Mouse (Mus musculus) limb, embryonic 14.5 days (tissue): ENCODE measurements around the gene Mtap. TPM values are rescaled to one million over a fixed set of nuclear protein-coding genes. Genes with fewer than 3 reads are reported as not detected.

Experiments used
- ATAC-seq: fragments of 200-750 bp; cut with Nextera tagmentation; 2 replicates; pipeline ENCODE4 v1.8.0; 2017; ENCODE audit warnings: low read depth, moderate number of reproducible peaks, moderate TSS enrichment; ENCODE audit not compliant: low FRiP score
- DNase-seq: peaks from one replicate; pipeline ENCODE4 v3.0.0-alpha.2; 2015; ENCODE audit warnings: low spot score
- H3K27ac ChIP-seq: fragments of 300-500 bp; sonication (generic); replicated peaks from 2 replicates; pipeline ENCODE4 v1.5.1; 2014; ENCODE audit warnings: low read depth, mild to moderate bottlenecking, low read length, moderate library complexity, mixed read lengths
- H3K27me3 ChIP-seq: fragments of 300-500 bp; sonication (generic); 2 replicates; pipeline ENCODE4 v1.6.1; 2014; ENCODE audit warnings: low read length, mixed read lengths; ENCODE audit not compliant: control insufficient read depth, insufficient read depth
- H3K36me3 ChIP-seq: fragments of 300-500 bp; sonication (generic); 2 replicates; pipeline ENCODE4 v1.6.1; 2014; ENCODE audit warnings: mild to moderate bottlenecking, low read length, moderate library complexity, mixed read lengths; ENCODE audit not compliant: control insufficient read depth, insufficient read depth
- H3K4me1 ChIP-seq: fragments of 300-500 bp; sonication (generic); 2 replicates; pipeline ENCODE4 v1.6.1; 2014; ENCODE audit warnings: antibody characterized with exemption, low read length, mixed read lengths; ENCODE audit not compliant: control insufficient read depth, insufficient read depth
- H3K4me2 ChIP-seq: fragments of 300-500 bp; sonication (generic); replicated peaks from 2 replicates; pipeline ENCODE4 v1.6.1; 2014; ENCODE audit warnings: low read depth, mild to moderate bottlenecking, low read length, moderate library complexity; ENCODE audit not compliant: severe bottlenecking
- H3K4me3 ChIP-seq: fragments of 300-500 bp; sonication (generic); replicated peaks from 2 replicates; pipeline ENCODE4 v1.5.1; 2014; ENCODE audit warnings: low read length
- H3K9ac ChIP-seq: fragments of 300-500 bp; sonication (generic); 2 replicates; pipeline ENCODE4 v1.6.1; 2014; ENCODE audit warnings: mild to moderate bottlenecking, low read depth, low read length, moderate library complexity; ENCODE audit not compliant: severe bottlenecking
- H3K9me3 ChIP-seq: fragments of 300-500 bp; sonication (generic); 2 replicates; pipeline ENCODE4 v1.6.1; 2016; ENCODE audit warnings: low read length; ENCODE audit not compliant: control insufficient read depth
- POLR2A ChIP-seq: fragments of 200-500 bp; IDR thresholded peaks from 2 replicates; pipeline ENCODE4 v1.8.0; 2012; ENCODE audit warnings: inconsistent platforms, mild to moderate bottlenecking, moderate library complexity, borderline replicate concordance; ENCODE audit not compliant: insufficient read depth, insufficient read length; ENCODE audit errors: extremely low read depth
- WGBS: fragments of 180-500 bp; shearing (Covaris S2); extraction: QIAGEN DNeasy Blood & Tissue Kit; methylation state at CpG from one replicate; pipeline ENCODE4 v1.1.7; 2014; 5-methylcytosine and 5-hydroxymethylcytosine counted together
- polyA plus RNA-seq, 2 experiments: library from polyadenylated mRNA; depleted of rRNA in 1 of 2; stranded (reverse) in 1 of 2; unstranded in 1 of 2; fragments of >200 nt; fragmentation: Nextera tagmentation in 1 of 2; extraction: Ambion mirVana in 1 of 2; gene quantifications; 2 replicates each; pipeline versions ENCODE4 v1.2.1 to v1.2.3; 2012 to 2014

Mtap gene
- polyA plus RNA-seq, 2 experiments, result 36.4 to 74.1 TPM

GRCm38 (mm10) chr4:89209310-89209709, 72.4 kb downstream of the Mtap start:
- no peak for ATAC-seq
- DNase-seq, result no peak
- TF ChIP-seq POLR2A, result no peak
- Histone ChIP-seq H3K27me3 (no peaks in the 10 kb centered on the region), H3K27ac (no peak overlapping the region), H3K4me2 (no peak overlapping the region), H3K9me3 (no peaks in the 10 kb centered on the region), H3K4me3 (no peak overlapping the region), H3K36me3 (no peaks in the 10 kb centered on the region), H3K9ac (no peak overlapping the region), H3K4me1 (no peaks in the 10 kb centered on the region)

DNA sequence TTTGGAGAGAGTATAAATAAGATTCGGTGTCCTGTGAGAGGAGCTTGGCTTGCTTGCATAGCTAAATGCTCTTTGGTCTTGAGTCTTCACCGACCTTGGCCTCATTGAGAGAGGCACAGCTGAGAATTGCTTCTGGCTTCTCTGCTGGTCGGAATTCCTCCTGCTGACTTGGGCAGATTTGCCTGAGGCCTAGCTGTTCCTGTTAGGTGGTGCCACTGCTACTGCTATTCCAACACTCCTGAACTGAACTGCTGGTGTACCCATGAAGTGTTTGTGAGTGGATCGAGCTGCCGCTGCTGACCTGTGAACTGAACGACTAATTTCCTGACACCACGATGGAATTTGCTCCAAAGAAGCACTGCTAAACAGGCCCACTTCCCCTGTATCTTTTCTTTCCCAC, 73.4 kb downstream of the Mtap start:
- ATAC-seq, result no peak
- 62% methylated on average over 7 of the region's 7 CpGs for WGBS
- TF ChIP-seq POLR2A, result no peak

GRCm38 (mm10) chr4:89212178-89212577, 75.3 kb downstream of the Mtap start:
- no peak for ATAC-seq

More for the DNA sequence above, 73.4 kb downstream of the Mtap start:
- Histone ChIP-seq H3K9ac (no peak overlapping the region), H3K4me2 (no peak overlapping the region), H3K9me3 (no peaks in the 10 kb centered on the region), H3K36me3 (no peaks in the 10 kb centered on the region), H3K27ac (no peak overlapping the region), H3K4me1 (no peaks in the 10 kb centered on the region), H3K27me3 (no peaks in the 10 kb centered on the region), H3K4me3 (no peak overlapping the region)
- no peak for DNase-seq

More at GRCm38 (mm10) chr4:89212178-89212577, 75.3 kb downstream of the Mtap start:
- no peaks in the 10 kb centered on the region for H3K36me3 ChIP-seq
- no peak overlapping the region for H3K4me2 ChIP-seq
- H3K9ac ChIP-seq, result no peak overlapping the region
- H3K9me3 ChIP-seq, result no peaks in the 10 kb centered on the region
- H3K4me3 ChIP-seq, result no peak overlapping the region
- H3K27ac ChIP-seq, result no peak overlapping the region
- 75% methylated on average over 3 of the region's 3 CpGs for WGBS
- no peaks in the 10 kb centered on the region for H3K4me1 ChIP-seq
- no peak for DNase-seq
- no peaks in the 10 kb centered on the region for H3K27me3 ChIP-seq
- no peak for TF ChIP-seq POLR2A

Other genes with a start within 250 kb of the Mtap start
- gene Cdkn2a, start 157.5 kb downstream of the Mtap start, polyA plus RNA-seq (2012; rRNA removed), result 0.47 TPM in 2 replicates
- not detected in 2 replicates for gene Cdkn2a, start 157.5 kb downstream of the Mtap start, polyA plus RNA-seq (2014; fragmentation: Nextera tagmentation; extraction: Ambion mirVana)
- 1.4 and 1.8 TPM in 2 replicates for gene Cdkn2b, start 173.9 kb downstream of the Mtap start, polyA plus RNA-seq (2012; rRNA removed)
- 3.0 and 4.4 TPM in 2 replicates for gene Cdkn2b, start 173.9 kb downstream of the Mtap start, polyA plus RNA-seq (2014; fragmentation: Nextera tagmentation; extraction: Ambion mirVana)